Mouse (Mus musculus) layer of hippocampus, postnatal 10 days (tissue): Measurements from ENCODE around the gene Ip6k2. TPM values are rescaled to one million over a fixed set of nuclear protein-coding genes. Genes with fewer than 3 reads are reported as not detected.

ENCODE experiments used
- DNase-seq, 2 experiments: peaks; one replicate each; pipeline ENCODE4 v3.0.0; 2021; ENCODE audit warnings: low spot score in 2 of 2
- total RNA-seq, 2 experiments: library from RNA; stranded (reverse); gene quantifications; 2 replicates each; pipeline ENCODE4 v1.2.3; 2021

Gene Ip6k2
- total RNA-seq, 2 experiments from 2014 or later = 180 to 190 TPM

DNA sequence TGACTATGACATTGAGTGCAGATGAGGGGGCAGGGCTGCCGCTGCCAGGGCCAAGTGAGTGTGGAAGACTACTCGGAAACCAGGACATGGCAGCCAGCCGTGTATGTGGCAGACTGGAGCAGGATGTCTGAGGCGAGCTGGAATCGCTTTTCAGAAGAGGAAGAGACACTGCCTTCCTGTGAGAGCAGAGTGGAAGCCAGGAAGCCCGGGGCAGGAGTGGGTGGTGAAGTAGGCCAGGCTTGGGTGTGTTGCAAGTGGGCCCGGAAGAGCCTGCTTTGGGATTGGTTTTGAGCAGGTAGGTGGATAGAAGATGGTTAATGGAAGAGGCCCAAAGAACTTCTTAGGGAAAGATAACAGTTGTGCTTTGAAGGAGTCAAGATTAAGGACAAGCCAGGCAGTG, 32.0 kb downstream of the Ip6k2 start:
- DNase-seq = no peak

GRCm38 (mm10) chr9:108819495-108819894, 35.9 kb downstream of the Ip6k2 start:
- DNase-seq = peak; percentile 76 to 78

DNA sequence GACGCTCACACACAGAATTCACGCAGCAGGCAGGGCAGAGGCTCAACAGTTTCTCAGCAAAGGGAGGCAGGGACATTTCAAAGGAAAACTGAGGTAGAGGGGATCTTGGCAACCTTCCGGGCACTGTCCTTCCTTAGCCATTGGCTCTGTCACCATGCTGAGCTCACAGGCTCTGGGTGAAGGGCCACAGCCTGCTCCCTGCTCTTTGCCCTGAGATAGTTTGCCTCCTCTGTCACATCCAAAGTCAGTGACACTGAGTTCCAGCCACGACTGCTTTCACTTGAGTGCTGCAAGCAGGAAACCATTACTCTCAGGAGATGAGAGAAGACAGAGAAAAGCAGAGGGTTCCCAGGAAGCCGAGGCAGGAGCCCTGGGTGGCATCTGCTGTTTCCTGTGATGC, 36.5 kb downstream of the Ip6k2 start:
- no peak for DNase-seq

- DNase-seq = no peak
Measured at GRCm38 (mm10) chr9:108824144-108824685, 40.6 kb downstream of the Ip6k2 start.

GRCm38 (mm10) chr9:108824755-108825413, 41.3 kb downstream of the Ip6k2 start:
- DNase-seq = peak; percentile 85 to 91

GRCm38 (mm10) chr9:108825820-108826699, 42.5 kb downstream of the Ip6k2 start, which contains the start of gene Celsr3:
Gene Celsr3 (plus strand): TSS chr9:108826320.
- peak; percentile 88 to 93 for DNase-seq

GRCm38 (mm10) chr9:108826700-108827340, 43.2 kb downstream of the Ip6k2 start:
- peak; percentile 69 to 81 for DNase-seq

DNA sequence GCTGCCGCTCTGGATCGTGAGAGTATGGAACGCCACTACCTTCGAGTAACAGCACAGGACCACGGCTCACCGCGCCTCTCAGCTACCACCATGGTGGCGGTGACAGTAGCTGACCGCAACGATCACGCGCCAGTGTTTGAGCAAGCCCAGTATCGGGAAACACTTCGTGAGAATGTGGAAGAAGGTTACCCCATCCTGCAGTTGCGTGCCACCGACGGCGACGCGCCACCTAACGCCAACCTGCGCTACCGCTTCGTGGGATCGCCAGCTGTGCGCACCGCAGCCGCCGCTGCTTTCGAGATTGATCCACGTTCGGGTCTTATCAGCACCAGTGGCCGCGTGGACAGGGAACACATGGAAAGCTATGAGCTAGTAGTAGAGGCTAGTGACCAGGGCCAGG, 43.9 kb downstream of the Ip6k2 start:
- no peak for DNase-seq

- no peak for DNase-seq
Measured at GRCm38 (mm10) chr9:108827906-108828305, 44.3 kb downstream of the Ip6k2 start.

- no peak for DNase-seq
Measured at GRCm38 (mm10) chr9:108831637-108832036, 48.0 kb downstream of the Ip6k2 start.

GRCm38 (mm10) chr9:108832390-108833108, 49.0 kb downstream of the Ip6k2 start:
- DNase-seq = peak; percentile 65 to 78

DNA sequence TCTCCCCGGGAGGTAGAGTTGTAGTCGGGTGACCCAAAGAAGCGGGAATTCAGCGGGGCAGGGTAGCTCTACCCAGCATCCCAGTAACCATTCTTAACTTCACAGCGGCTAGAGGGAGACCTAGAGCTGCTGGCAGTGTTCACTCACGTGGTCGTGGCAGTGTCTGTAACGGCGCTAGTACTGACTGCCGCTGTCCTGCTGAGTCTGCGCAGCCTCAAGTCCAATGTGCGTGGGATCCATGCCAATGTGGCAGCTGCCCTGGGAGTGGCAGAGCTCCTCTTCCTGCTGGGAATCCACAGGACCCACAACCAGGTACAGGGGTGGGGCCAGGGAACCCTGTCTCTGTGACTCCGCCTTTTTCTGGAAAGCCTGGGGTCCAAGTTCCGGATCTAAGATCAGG, 59.4 kb downstream of the Ip6k2 start:
- DNase-seq = peak; percentile 67 to 73

DNA sequence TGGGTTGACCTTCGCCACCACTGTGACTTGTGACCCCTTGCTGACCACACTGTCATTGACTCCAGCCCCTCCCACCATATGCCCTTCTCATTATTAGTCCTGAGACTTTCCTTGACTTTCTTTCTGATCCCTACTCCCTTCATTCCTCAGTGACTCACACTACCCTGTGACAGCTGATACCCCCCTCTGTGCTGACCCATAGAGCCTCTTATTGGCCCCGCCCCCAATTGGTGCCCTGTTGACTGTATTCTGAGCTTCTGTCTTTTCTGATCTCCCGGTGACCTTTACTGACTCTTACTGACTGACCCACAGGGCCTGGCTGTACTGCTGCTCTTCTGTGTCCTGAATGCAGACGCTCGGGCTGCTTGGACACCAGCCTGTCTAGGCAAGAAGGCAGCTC, 61.8 kb downstream of the Ip6k2 start:
- DNase-seq = no peak

GRCm38 (mm10) chr9:108847374-108847773, 63.8 kb downstream of the Ip6k2 start:
- DNase-seq = no peak

GRCm38 (mm10) chr9:108848419-108848818, 64.8 kb downstream of the Ip6k2 start:
- DNase-seq = no peak

GRCm38 (mm10) chr9:108852976-108853375, 69.4 kb downstream of the Ip6k2 start, which contains the start of gene Slc26a6:
Gene Slc26a6 (plus strand): TSS chr9:108853283.
- DNase-seq = no peak

- peak; percentile 90 to 94 for DNase-seq
Measured at GRCm38 (mm10) chr9:108853635-108854240, 70.1 kb downstream of the Ip6k2 start.

DNA sequence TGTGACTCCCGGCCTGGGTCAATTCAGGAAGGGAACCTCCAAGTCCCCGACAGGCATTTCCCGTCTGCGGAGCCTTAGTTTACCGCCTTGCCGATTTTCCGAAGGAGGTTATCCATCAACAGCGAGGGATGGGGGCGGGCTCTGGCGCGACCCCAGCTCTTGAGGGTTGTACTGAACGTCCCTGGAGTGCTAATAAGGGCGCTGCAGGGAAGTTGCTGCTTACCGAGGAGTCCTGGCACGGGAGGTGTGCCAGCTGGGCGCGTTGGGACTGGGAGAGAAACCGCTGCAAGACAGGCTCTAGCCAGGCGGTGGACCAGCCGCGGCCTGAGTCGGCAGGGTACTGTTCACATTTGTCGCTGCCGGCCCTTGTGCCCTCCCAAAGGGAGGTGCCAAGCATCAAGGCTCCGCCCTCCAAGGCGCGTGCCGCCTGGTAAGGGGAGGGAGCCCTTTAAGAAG, 70.7 kb downstream of the Ip6k2 start:
- peak; percentile 85 to 90 for DNase-seq

- DNase-seq = no peak
Measured at GRCm38 (mm10) chr9:108855335-108855734, 71.7 kb downstream of the Ip6k2 start.
